Mouse (Mus musculus) midbrain, embryonic 14.5 days (tissue): Measurements from ENCODE around the gene Cd247. TPM values are rescaled to one million over a fixed set of nuclear protein-coding genes. Genes with fewer than 3 reads are reported as not detected.
A peak's percentile ranks its signal among the peaks of the same experiment; 100 is the strongest.

ENCODE experiments used
- ATAC-seq: fragments of 200-750 bp; cut with Nextera tagmentation; 2 replicates; pipeline ENCODE4 v1.8.0; 2017; ENCODE audit warnings: moderate number of reproducible peaks, moderate library complexity; ENCODE audit not compliant: low FRiP score, low TSS enrichment
- DNase-seq: peaks from one replicate; pipeline ENCODE4 v3.0.0-alpha.2; 2015
- H3K27ac ChIP-seq: fragments of 300-500 bp; sonication (generic); replicated peaks from 2 replicates; pipeline ENCODE4 v1.5.1; 2014; ENCODE audit warnings: mild to moderate bottlenecking, low read depth, low read length, moderate library complexity
- H3K27me3 ChIP-seq: fragments of 300-500 bp; sonication (generic); 2 replicates; pipeline ENCODE4 v1.6.1; 2014; ENCODE audit warnings: low read length, control low read depth, mixed read lengths; ENCODE audit not compliant: control insufficient read depth, insufficient read depth
- H3K36me3 ChIP-seq: fragments of 300-500 bp; sonication (generic); 2 replicates; pipeline ENCODE4 v1.6.1; 2014; ENCODE audit warnings: low read length, control low read depth; ENCODE audit not compliant: control insufficient read depth, insufficient read depth
- H3K4me1 ChIP-seq: fragments of 300-500 bp; sonication (generic); 2 replicates; pipeline ENCODE4 v1.6.1; 2014; ENCODE audit warnings: mild to moderate bottlenecking, antibody characterized with exemption, low read length, control low read depth; ENCODE audit not compliant: control insufficient read depth, insufficient read depth
- H3K4me2 ChIP-seq: fragments of 300-500 bp; sonication (generic); 2 replicates; pipeline ENCODE4 v1.6.1; 2014; ENCODE audit warnings: mild to moderate bottlenecking, low read length, moderate library complexity
- H3K4me3 ChIP-seq: fragments of 300-500 bp; sonication (generic); replicated peaks from 2 replicates; pipeline ENCODE4 v1.5.1; 2014; ENCODE audit warnings: low read depth, low read length
- H3K9ac ChIP-seq: fragments of 300-500 bp; sonication (generic); replicated peaks from 2 replicates; pipeline ENCODE4 v1.6.1; 2014; ENCODE audit warnings: mild to moderate bottlenecking, low read length, moderate library complexity
- H3K9me3 ChIP-seq: fragments of 300-500 bp; sonication (generic); 2 replicates; pipeline ENCODE4 v1.6.1; 2016; ENCODE audit warnings: low read length, control low read depth, mixed read lengths; ENCODE audit not compliant: control insufficient read depth
- WGBS: fragments of 180-500 bp; shearing (Covaris S2); extraction: QIAGEN DNeasy Blood & Tissue Kit; methylation state at CpG from one replicate; pipeline ENCODE4 v1.1.7; 2014; 5-methylcytosine and 5-hydroxymethylcytosine counted together
- polyA plus RNA-seq: library from polyadenylated mRNA; unstranded; fragments of >200 nt; fragmentation: Nextera tagmentation; extraction: Ambion mirVana; gene quantifications from 2 replicates; pipeline ENCODE4 v1.2.1, GENCODE M21; 2014

Cd247 gene
- polyA plus RNA-seq, 1 experiment from 2014 or later = 2.1 TPM

DNA sequence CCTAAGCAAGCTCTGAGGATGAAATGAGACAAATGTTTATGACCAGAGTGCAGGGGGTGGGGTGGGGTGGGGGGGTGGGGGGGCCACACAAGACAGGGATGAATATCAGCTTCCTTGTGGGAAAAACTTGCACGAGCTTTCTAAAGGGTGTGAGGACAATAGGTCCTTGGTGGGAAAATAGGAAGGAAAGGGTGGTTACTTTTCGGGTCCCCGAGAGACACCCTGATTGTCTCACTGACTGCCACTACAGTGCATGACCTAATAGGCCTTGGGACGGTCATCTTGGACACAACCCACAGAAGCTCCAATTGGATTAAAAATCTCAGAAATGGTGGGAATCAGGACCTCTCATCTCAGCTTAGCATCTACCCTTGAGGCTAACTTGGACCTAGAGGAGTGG lies 30.7 kb downstream of the Cd247 start:
- Histone ChIP-seq H3K4me2 (no peak overlapping the region), H3K4me1 (peaks cover 21% of the 10 kb centered on the region), H3K27me3 (peaks cover 28% of the 10 kb centered on the region), H3K27ac (no peak overlapping the region), H3K9me3 (no peaks in the 10 kb centered on the region), H3K9ac (no peak overlapping the region), H3K36me3 (no peaks in the 10 kb centered on the region), H3K4me3 (no peak overlapping the region)
- DNase-seq (no peak), ATAC-seq (no peak)
- WGBS = 84% methylated on average over 4 of the region's 4 CpGs

DNA sequence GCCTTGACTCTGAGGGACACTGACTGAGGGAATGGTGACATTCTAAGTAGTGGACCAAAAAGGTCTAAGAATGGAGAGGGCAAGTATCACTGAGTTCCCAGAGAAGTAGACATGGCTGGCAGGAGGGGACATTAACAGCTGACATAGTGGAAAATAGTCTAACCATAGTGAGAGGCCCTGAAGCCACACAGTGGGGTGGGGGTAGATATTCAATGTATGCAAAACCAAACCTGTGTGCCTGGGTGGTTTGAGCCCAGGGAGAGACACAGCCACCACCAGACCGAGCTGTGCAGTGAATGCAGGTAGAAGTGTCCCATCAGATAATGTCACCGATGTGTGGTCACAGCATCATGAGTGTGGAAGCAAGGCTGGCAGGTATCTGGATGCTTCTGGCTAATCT lies 33.5 kb downstream of the Cd247 start:
- H3K9me3 ChIP-seq = no peaks in the 10 kb centered on the region
- no peak overlapping the region for H3K27ac ChIP-seq
- ATAC-seq = no peak
- no peak overlapping the region for H3K4me3 ChIP-seq
- no peak for DNase-seq
- H3K4me1 ChIP-seq = peaks cover 7% of the 10 kb centered on the region; the same call in 1 of the 2 replicates
- no peak overlapping the region for H3K4me2 ChIP-seq
- 96% methylated on average over 2 of the region's 2 CpGs for WGBS
- no peak overlapping the region for H3K9ac ChIP-seq
- H3K27me3 ChIP-seq = peaks cover 19% of the 10 kb centered on the region
- no peaks in the 10 kb centered on the region for H3K36me3 ChIP-seq

DNA sequence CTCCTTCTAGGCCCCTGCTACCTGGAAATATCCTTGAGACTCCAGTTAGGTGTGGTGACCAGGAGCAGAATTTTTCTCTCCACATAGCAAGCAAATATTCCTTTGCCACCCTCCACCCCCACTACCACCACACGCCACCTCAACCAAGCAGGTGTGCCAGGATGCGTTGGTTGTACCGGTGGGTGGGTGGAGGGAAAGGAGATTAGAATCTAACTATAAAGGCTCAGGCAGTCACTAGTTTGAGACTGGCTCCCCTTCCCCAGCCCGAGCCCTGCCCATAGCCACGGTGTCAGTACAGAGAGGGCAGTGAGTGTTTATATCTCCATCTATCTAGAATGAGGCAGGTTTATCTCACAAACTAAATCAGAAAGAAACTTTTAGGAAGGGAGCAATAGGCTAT lies 39.7 kb downstream of the Cd247 start:
- Histone ChIP-seq H3K9me3 (no peaks in the 10 kb centered on the region), H3K4me3 (no peak overlapping the region), H3K27ac (no peak overlapping the region), H3K36me3 (no peaks in the 10 kb centered on the region), H3K27me3 (no peaks in the 10 kb centered on the region), H3K9ac (no peak overlapping the region), H3K4me2 (no peak overlapping the region), H3K4me1 (peaks cover 6% of the 10 kb centered on the region)
- 92% methylated on average over 5 of the region's 5 CpGs for WGBS
- no peak for DNase-seq
- no peak for ATAC-seq

- no peak overlapping the region for H3K9ac ChIP-seq
- peaks cover 8% of the 10 kb centered on the region for H3K4me1 ChIP-seq
- no peaks in the 10 kb centered on the region for H3K9me3 ChIP-seq
- no peaks in the 10 kb centered on the region for H3K27me3 ChIP-seq
- H3K27ac ChIP-seq = no peak overlapping the region
- no peak for ATAC-seq
- no peak for DNase-seq
- H3K4me2 ChIP-seq = no peak overlapping the region
- H3K4me3 ChIP-seq = no peak overlapping the region
- 95% methylated on average over 6 of the region's 6 CpGs for WGBS
- H3K36me3 ChIP-seq = no peaks in the 10 kb centered on the region
Observed at GRCm38 (mm10) chr1:165828615-165829014, 40.1 kb downstream of the Cd247 start.

DNA sequence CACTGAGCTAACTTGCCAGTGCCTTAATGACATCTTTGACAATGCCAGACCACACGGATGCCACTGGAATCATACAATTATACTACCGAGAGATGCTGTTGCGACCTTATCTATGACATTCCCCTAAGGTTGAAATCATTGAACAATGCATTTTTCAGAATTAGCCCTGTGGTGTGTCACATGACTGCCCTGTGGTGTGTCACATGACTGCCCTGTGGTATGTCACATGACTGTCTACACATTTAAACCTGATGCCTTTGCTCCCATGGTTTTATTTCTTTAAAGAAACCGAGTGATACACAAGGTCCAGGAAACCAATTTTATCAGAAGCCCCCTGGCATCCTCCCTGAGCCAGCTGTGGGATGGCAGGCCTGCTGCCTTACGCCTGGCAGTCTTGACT lies 41.4 kb downstream of the Cd247 start:
- no peak for DNase-seq
- H3K9ac ChIP-seq = no peak overlapping the region
- ATAC-seq = no peak
- no peaks in the 10 kb centered on the region for H3K9me3 ChIP-seq
- H3K4me1 ChIP-seq = peaks cover 18% of the 10 kb centered on the region
- no peaks in the 10 kb centered on the region for H3K27me3 ChIP-seq
- WGBS = 94% methylated on average over 5 of the region's 5 CpGs
- H3K36me3 ChIP-seq = no peaks in the 10 kb centered on the region
- H3K27ac ChIP-seq = no peak overlapping the region
- H3K4me2 ChIP-seq = no peak overlapping the region
- no peak overlapping the region for H3K4me3 ChIP-seq

DNA sequence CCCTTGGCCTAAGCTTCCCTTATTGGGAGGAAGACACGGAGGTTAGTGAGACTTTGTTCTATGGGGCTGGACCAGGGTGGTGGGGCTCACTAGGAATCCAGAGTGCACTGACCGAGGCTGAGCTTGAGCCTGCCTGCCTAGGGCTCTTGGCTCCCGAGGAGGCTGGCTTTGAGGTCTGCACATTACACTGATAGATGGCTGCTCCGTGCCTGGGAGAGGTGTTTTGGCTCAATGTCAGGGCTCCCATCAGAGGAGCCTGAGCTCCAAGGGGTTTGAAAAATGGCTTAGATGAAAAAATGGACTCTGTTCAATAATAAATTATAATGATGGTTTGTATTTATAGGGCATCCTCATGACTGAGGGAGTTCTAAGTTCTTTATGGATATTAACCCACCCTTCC lies 44.8 kb downstream of the Cd247 start:
- no peaks in the 10 kb centered on the region for H3K36me3 ChIP-seq
- peaks cover 40% of the 10 kb centered on the region for H3K4me1 ChIP-seq
- H3K4me2 ChIP-seq = no peak overlapping the region
- H3K27ac ChIP-seq = peak overlapping the region; percentile 63
- no peaks in the 10 kb centered on the region for H3K27me3 ChIP-seq
- H3K4me3 ChIP-seq = no peak overlapping the region
- 20% methylated on average over 4 of the region's 4 CpGs for WGBS
- no peak overlapping the region for H3K9ac ChIP-seq
- H3K9me3 ChIP-seq = no peaks in the 10 kb centered on the region
- ATAC-seq = no peak
- no peak for DNase-seq

- Histone ChIP-seq H3K4me2 (peak overlapping the region; percentile 45), H3K4me3 (peak overlapping the region; percentile 16), H3K27ac (peak overlapping the region; percentile 79), H3K9me3 (no peaks in the 10 kb centered on the region), H3K4me1 (peaks cover 41% of the 10 kb centered on the region), H3K36me3 (no peaks in the 10 kb centered on the region), H3K27me3 (no peaks in the 10 kb centered on the region), H3K9ac (peak overlapping the region; percentile 2)
- ATAC-seq = peak; percentile 77
- DNase-seq = peak; percentile 83
- 14% methylated on average over 17 of the region's 17 CpGs for WGBS
Observed at GRCm38 (mm10) chr1:165833910-165834632, 45.6 kb downstream of the Cd247 start.

DNA sequence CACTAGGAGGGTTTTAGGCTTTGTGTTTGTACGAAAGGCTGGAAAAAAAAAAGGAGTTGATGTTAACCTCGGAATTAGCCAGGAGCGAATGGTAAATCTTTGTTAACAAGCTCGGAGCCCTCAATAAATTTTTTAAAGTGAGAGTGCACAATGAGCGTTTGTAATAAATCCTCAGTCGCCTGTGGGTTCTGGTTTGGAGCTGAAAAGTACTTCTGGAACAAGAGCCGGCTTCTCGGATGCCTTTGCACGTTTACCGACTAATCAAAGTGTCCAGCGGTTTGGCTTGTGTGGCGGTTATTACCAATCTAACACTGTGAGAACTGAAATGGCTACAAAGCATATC lies 46.1 kb downstream of the Cd247 start:
- no peak for ATAC-seq
- peak overlapping the region; percentile 79 for H3K27ac ChIP-seq

DNA sequence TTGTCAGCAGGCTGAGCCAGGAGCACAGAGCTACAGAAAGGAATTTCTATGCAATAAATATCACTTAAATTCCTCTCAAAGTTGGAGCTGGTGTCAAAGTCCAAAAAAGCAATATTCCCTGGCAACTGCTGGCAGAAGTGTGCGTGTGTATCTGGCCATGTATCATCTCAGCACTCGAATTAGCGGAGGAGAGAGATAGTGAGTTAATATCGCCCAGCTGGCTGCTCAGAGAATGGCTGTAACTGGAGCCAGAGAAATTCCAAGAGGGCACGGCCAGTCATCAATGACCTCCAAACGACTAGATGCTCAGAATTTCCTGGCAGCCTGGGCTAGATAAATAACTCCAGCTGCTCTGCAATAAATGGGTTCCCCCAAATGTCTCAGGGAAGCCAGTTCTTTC lies 48.0 kb downstream of the Cd247 start:
- no peak overlapping the region for H3K4me3 ChIP-seq
- H3K27ac ChIP-seq = no peak overlapping the region; the same call in 1 of the 2 replicates
- no peaks in the 10 kb centered on the region for H3K9me3 ChIP-seq
- H3K9ac ChIP-seq = no peak overlapping the region
- WGBS = 39% methylated on average over 6 of the region's 6 CpGs
- ATAC-seq = no peak
- no peaks in the 10 kb centered on the region for H3K27me3 ChIP-seq
- H3K4me2 ChIP-seq = no peak overlapping the region
- DNase-seq = no peak
- H3K4me1 ChIP-seq = peaks cover 51% of the 10 kb centered on the region
- H3K36me3 ChIP-seq = no peaks in the 10 kb centered on the region

More for the DNA sequence above, 46.1 kb downstream of the Cd247 start:
- 14% methylated on average over 12 of the region's 12 CpGs for WGBS
- Histone ChIP-seq H3K9ac (peak overlapping the region; percentile 2; the same call in 1 of the 2 replicates), H3K27me3 (no peaks in the 10 kb centered on the region), H3K4me1 (peaks cover 41% of the 10 kb centered on the region), H3K4me2 (peak overlapping the region; percentile 45), H3K36me3 (no peaks in the 10 kb centered on the region), H3K4me3 (peak overlapping the region; percentile 16; the same call in 1 of the 2 replicates), H3K9me3 (no peaks in the 10 kb centered on the region)
- DNase-seq = peak; percentile 66
